Mouse (Mus musculus) heart, adult 2 months (tissue): ENCODE measurements around the gene Eif1ad. TPM values are rescaled to one million over a fixed set of nuclear protein-coding genes. Genes with fewer than 3 reads are reported as not detected.
A peak's percentile ranks its signal among the peaks of the same experiment; 100 is the strongest.
"Not testable (repeated sequence)": the region's sequence is repeated elsewhere in the genome, so short reads cannot be mapped to it uniquely, and the experiment has no call there.

ENCODE experiments used
- DNase-seq, 2 experiments: peaks; one replicate each; pipeline ENCODE4 v3.0.0; 2021
- H3K27ac ChIP-seq: fragments of 200-600 bp; 2 replicates; pipeline ENCODE4 v1.8.1; 2022
- H3K27me3 ChIP-seq: fragments of 200-500 bp; 2 replicates; pipeline ENCODE4 v1.6.1; 2012; ENCODE audit warnings: mild to moderate bottlenecking, low read length, inconsistent platforms, mixed read lengths; ENCODE audit not compliant: control insufficient read depth, insufficient read depth
- H3K36me3 ChIP-seq: fragments of 200-500 bp; 2 replicates; pipeline ENCODE4 v1.6.1; 2012; ENCODE audit warnings: low read length, inconsistent platforms; ENCODE audit not compliant: control insufficient read depth, insufficient read depth
- H3K4me1 ChIP-seq: fragments of 200-500 bp; 2 replicates; pipeline ENCODE4 v1.6.1; 2011; ENCODE audit warnings: low read length; ENCODE audit not compliant: control insufficient read depth, insufficient read depth
- H3K4me3 ChIP-seq: fragments of 200-600 bp; 2 replicates; pipeline ENCODE4 v1.8.1; 2022
- H3K79me2 ChIP-seq: fragments of 200-500 bp; replicated peaks from 2 replicates; pipeline ENCODE4 v1.6.1; 2012; ENCODE audit warnings: mild to moderate bottlenecking, inconsistent platforms, low read length, moderate library complexity, mixed read lengths; ENCODE audit not compliant: control insufficient read depth, insufficient read depth
- H3K9ac ChIP-seq: fragments of 200-500 bp; 2 replicates; pipeline ENCODE4 v1.6.1; 2012; ENCODE audit warnings: low read depth, mild to moderate bottlenecking, control low read depth, inconsistent platforms, low read length, mixed read lengths
- CTCF ChIP-seq: fragments of 200-600 bp; IDR thresholded peaks from 2 replicates; pipeline ENCODE4 v1.8.1; 2022; ENCODE audit warnings: antibody characterized with exemption, mild to moderate bottlenecking, moderate library complexity
- EP300 ChIP-seq: fragments of 200-500 bp; IDR thresholded peaks from 2 replicates; pipeline ENCODE4 v1.6.1; 2011; ENCODE audit warnings: low read depth, low read length, control low read depth; ENCODE audit not compliant: insufficient read depth
- POLR2A ChIP-seq: fragments of 200-500 bp; IDR thresholded peaks from 2 replicates; pipeline ENCODE4 v1.6.1; 2011; ENCODE audit warnings: mild to moderate bottlenecking, low read depth, low read length, control low read depth; ENCODE audit not compliant: insufficient read depth
- WGBS: fragments of 180-500 bp; shearing (Covaris S2); methylation state at CpG from one replicate; pipeline ENCODE4 v1.1.7; 2018; 5-methylcytosine and 5-hydroxymethylcytosine counted together
- intact Hi-C: fragments of 180-260 bp; cut with DNase I; formaldehyde crosslinking; loops from one replicate; pipeline ENCODE4 v1.15.1; 2025
- polyA plus RNA-seq: library from polyadenylated mRNA; depleted of rRNA; stranded (reverse); fragments of >200 nt; gene quantifications from 2 replicates; pipeline ENCODE4 v1.2.3, GENCODE M21; 2012
- total RNA-seq, 2 experiments: library from RNA; stranded (reverse); gene quantifications; 2 replicates each; pipeline ENCODE4 v1.2.3; 2021

Gene Eif1ad
- total and polyA plus RNA-seq, 3 experiments = 16.3 to 19.5 (median 18.5) TPM

DNA sequence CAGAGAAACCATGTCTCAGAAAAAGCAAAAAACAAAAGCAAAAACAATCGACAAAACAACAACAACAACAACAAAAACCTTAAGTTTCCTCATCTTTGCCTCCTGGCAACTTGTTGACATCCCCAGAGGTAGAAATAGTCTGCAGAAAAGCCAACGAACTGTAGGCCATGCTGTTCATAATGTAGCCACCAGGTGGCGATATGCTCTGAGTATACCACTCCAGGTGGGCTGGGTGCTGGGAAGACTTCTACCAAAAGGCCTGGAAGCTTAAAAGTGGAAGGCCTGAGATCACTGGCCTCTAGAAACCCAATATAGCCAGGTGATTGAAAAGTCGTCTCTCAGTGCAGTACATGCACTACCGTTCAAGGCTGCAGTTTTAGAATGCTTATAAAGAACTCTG, 28.6 kb upstream of the Eif1ad start:
- intact Hi-C loops = loop anchor here (1.0 to 2.0 kb wide), 2 partner anchors 10 to 91 kb away; no protein-coding TSS in a partner anchor
- H3K36me3 ChIP-seq = no peaks in the 10 kb centered on the region
- 30% methylated on average over 5 of the region's 5 CpGs for WGBS
- no peak overlapping the region for H3K4me3 ChIP-seq
- peak; percentile 72 to 85 for DNase-seq
- no peak overlapping the region for H3K27ac ChIP-seq
- TF ChIP-seq CTCF = 0 out of 2 replicates have a peak, but pooled peaks have one; percentile 100
- TF ChIP-seq EP300 = 0 out of 2 replicates have a peak, but pooled peaks have one; percentile 42
- no peak for TF ChIP-seq POLR2A
- H3K27me3 ChIP-seq = no peaks in the 10 kb centered on the region; the same call in 1 of the 2 replicates
- no peaks in the 10 kb centered on the region for H3K79me2 ChIP-seq
- no peak overlapping the region for H3K9ac ChIP-seq
- H3K4me1 ChIP-seq = peaks cover 6% of the 10 kb centered on the region

DNA sequence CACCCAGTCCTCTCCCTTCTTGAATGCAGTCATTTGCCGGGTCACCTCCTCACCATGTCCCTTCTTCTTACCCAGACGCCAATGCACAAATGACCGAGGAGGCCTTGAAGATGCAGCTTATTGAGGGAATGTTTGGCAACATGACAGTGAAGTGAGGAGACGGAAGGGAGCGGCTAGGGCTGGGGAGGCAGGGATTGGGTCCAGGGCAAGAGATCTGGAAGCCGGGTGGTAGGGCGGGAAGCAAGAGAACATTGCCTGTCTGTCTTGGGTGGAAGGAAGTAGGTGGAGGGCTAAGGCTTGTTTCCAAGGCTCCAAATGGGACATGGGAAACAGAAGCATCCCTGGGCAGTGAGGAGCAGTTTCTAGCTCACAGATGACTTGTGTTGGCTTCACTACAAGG, 25.2 kb upstream of the Eif1ad start:
- WGBS = 39% methylated on average over 7 of the region's 7 CpGs
- intact Hi-C loops = no loop called here
- peaks cover 17% of the 10 kb centered on the region for H3K4me1 ChIP-seq
- no peaks in the 10 kb centered on the region for H3K36me3 ChIP-seq
- H3K4me3 ChIP-seq = no peak overlapping the region
- no peak for TF ChIP-seq POLR2A
- TF ChIP-seq EP300 = peak; percentile 46; the same call in 1 of the 2 replicates
- H3K27me3 ChIP-seq = no peaks in the 10 kb centered on the region
- no peaks in the 10 kb centered on the region for H3K79me2 ChIP-seq
- no peak overlapping the region for H3K9ac ChIP-seq
- DNase-seq = peak; percentile 46 to 64
- H3K27ac ChIP-seq = peak overlapping the region; percentile 62

DNA sequence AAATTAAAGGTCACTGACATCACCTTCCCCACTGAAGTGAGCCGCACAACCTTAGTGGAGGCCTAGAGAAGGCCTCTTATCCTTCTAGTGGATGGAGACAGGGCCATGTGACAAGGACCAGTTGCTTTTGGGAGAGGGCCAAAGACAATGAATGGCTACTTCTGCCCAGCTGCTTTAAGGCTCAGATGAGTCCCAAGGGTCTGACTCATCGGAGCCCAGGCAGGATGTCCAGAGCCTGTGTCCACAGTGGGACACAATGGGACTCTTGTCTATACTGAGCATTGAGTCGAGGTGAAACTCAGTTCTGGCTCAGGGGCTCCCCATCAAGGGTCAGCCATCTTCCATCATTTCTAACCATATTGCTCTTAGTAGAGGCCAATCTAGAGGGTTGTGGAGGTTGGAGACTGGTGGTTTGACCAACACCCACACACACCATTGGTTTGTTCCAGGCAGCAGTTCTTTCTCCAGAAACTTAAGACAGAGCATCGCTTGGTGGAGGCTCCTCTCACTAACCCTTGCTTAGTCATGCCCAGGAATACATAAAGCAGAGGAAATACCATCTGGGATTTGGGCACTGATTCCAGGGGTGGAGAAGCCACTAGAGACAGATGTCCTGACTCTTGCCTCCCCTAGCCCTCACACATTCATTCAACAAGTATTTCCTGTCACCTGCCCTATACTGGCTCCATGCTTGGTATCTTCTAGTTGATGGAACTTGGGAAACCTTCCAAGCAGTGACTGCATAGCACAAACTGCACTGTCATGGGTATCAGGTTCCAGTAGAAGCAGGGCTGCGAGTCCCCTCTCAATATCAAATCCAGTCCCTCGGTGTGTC, 21.0 kb upstream of the Eif1ad start:
- Histone ChIP-seq H3K9ac (no peak overlapping the region), H3K27ac (peak overlapping the region; percentile 75), H3K4me1 (peaks cover 20% of the 10 kb centered on the region), H3K4me3 (no peak overlapping the region), H3K79me2 (no peaks in the 10 kb centered on the region), H3K36me3 (no peaks in the 10 kb centered on the region), H3K27me3 (no peaks in the 10 kb centered on the region)
- TF ChIP-seq CTCF (no peak), EP300 (peak; percentile 69; the same call in 1 of the 2 replicates), POLR2A (peak; percentile 35; the same call in 1 of the 2 replicates)
- 38% methylated on average over 6 of the region's 6 CpGs for WGBS
- peak; percentile 55 to 75 for DNase-seq
- intact Hi-C loops = loop anchor here (5.0 kb wide), 1 partner anchor 148 kb away; no protein-coding TSS in a partner anchor

DNA sequence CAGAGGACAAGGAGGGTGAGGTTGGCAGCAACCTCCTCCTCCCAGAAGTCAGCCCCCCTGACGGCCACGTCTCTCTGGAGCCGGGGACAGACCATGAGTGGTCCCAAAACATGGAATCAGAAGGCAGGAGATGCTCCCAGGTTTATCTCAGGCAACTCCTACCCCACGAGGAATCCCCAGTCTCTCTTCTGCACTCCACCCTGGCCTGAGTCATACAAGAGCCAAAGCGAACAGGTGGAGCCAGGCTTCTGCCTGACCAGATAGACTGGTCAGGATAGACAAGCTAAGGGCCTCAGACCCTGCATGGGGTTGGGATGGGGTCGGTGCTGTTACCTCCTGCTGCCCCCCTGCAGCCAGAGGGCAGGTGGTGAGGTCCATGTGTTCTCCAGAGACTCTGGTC, 18.5 kb upstream of the Eif1ad start:
- no peak for DNase-seq
- TF ChIP-seq POLR2A (no peak), EP300 (no peak), CTCF (no peak)
- WGBS = 69% methylated on average over 6 of the region's 6 CpGs
- Histone ChIP-seq H3K27me3 (no peaks in the 10 kb centered on the region), H3K79me2 (no peaks in the 10 kb centered on the region), H3K36me3 (no peaks in the 10 kb centered on the region), H3K9ac (no peak overlapping the region), H3K27ac (no peak overlapping the region), H3K4me3 (no peak overlapping the region), H3K4me1 (peaks cover 14% of the 10 kb centered on the region)
- intact Hi-C loops = loop anchor here (1.0 to 5.0 kb wide), 3 partner anchors 10 to 151 kb away; no protein-coding TSS in a partner anchor

DNA sequence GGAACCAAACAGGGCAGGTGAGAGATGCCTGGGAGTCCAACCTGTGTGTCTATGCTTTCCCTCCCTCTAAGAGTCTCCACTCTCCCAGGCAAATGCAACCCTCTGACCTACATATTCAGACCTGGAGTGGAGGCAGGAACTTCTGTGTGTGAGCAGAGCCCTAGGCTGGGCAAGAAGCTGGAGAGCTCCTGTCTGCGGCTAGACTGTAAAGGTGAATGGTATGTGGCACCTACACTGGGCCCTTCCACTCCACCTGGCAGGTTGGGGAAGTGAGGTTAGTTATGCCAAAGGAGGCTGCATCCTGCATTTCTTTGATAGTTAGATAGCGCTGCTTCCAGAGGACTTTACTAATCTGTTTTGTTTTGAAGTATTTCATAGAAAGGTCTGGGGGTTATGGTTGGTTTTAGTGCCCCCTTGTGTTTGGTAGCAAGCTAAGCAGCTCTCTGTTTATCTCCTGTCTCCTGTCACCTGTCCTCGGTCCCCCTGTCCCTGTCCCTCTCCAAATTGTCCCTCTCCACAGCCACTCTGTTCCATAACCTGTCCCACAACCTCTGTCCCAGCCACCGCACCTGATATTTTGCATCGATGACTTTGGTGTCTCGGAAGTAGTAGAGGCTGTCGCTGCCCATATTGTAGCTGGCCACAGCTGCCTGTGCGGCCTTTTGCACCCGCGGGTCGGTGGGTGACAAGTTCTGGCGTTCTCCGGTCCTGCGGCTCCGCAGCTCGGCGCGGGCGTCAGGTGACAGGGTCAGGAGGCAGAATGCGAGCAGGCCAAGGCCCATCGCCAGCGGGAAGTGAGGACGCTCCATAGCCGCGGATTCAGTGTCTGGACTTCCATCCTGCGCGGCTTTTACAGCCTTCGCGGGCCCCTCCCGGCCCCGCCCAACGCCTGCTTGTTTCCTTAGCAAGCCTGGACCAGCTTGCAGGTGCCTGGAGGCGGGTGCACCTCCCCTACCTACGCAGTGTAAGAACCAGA, 17.7 kb upstream of the Eif1ad start:
- Histone ChIP-seq H3K4me3 (peak overlapping the region; percentile 49), H3K9ac (peak overlapping the region; percentile 75), H3K27me3 (no peaks in the 10 kb centered on the region), H3K36me3 (no peaks in the 10 kb centered on the region), H3K79me2 (no peaks in the 10 kb centered on the region), H3K27ac (no peak overlapping the region; the same call in 1 of the 2 replicates), H3K4me1 (peaks cover 14% of the 10 kb centered on the region)
- DNase-seq = peak; percentile 34 to 57
- intact Hi-C loops = loop anchor here (1.0 to 5.0 kb wide), 3 partner anchors 11 to 152 kb away; no protein-coding TSS in a partner anchor
- peak; percentile 83 for TF ChIP-seq CTCF
- 0 out of 2 replicates have a peak, but pooled peaks have one; percentile 37 for TF ChIP-seq EP300
- TF ChIP-seq POLR2A = no peak
- WGBS = 6% methylated on average over 34 of the region's 34 CpGs

DNA sequence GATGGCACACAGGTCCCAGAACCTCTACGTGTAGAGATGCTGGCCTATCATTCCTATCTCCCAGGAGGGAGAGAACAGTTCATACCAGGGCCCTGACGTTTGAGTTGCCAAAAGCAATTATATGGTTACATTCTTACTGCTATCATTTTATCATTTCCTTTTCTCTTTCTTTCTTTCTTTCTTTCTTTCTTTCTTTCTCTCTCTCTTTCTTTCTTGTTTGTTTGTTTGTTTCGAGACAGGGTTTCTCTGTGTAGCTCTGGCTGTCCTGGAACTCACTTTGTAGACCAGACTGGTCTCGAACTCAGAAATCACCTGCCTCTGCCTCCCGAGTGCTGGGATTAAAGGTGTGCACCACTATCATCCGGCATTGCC, 17.1 kb upstream of the Eif1ad start, which contains the start of gene Cst6:
TSS of gene Cst6 (minus strand) at position 73 of the 372 bp plus-strand sequence.
- not testable (repeated sequence) for H3K79me2 ChIP-seq, H3K27ac ChIP-seq, H3K36me3 ChIP-seq, H3K27me3 ChIP-seq, DNase-seq
- peaks cover 14% of the 10 kb centered on the region for H3K4me1 ChIP-seq
- peak within 1 kb of the TSS; percentile 75 for H3K9ac ChIP-seq
- H3K4me3 ChIP-seq = peak within 1 kb of the TSS; percentile 49
- WGBS = 76% methylated on average over 6 of the region's 6 CpGs
- intact Hi-C loops = loop anchor here (2.0 to 5.0 kb wide), 2 partner anchors 47 to 152 kb away; no protein-coding TSS in a partner anchor
